Mouse (Mus musculus) cerebellum, adult 2 months (tissue): ENCODE data around the gene Tigit.

Source experiments
- CTCF ChIP-seq: fragments of 200-500 bp; IDR thresholded peaks from 2 replicates; pipeline ENCODE4 v1.5.1; 2011; ENCODE audit warnings: low read depth, mild to moderate bottlenecking, control low read depth, low read length, moderate library complexity, borderline replicate concordance; ENCODE audit not compliant: insufficient read depth
- POLR2A ChIP-seq: fragments of 200-500 bp; IDR thresholded peaks from 2 replicates; pipeline ENCODE4 v1.6.1; 2011; ENCODE audit warnings: low read length, control low read depth, borderline replicate concordance; ENCODE audit not compliant: insufficient read depth

DNA sequence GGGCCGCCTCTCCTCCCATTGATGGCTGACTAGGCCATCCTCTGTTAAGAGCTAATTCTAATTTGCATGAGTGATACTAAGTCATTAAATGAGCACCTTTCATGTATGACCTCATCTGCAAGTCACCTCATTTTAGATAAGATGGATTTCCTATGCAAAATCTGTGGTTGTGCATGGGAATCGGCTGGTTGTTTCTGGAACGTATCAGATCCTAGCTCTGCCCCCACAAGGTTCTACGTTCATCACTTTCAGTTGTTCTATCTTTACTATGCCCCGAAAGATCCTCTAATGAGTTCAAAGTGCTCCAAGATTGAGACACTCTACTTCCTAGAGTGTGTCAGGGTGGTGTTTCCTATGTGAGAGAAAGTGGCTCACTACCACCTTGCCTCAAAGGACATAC lies 2.4 kb downstream of the Tigit start:
- TF ChIP-seq CTCF: no peak
- TF ChIP-seq POLR2A: no peak
